Mouse (Mus musculus) lung, embryonic 14.5 days (tissue): ENCODE data around the gene Bmp6. TPM values are rescaled to one million over a fixed set of nuclear protein-coding genes. Genes with fewer than 3 reads are reported as not detected.
A peak's percentile ranks its signal among the peaks of the same experiment; 100 is the strongest.

Experiments used
- ATAC-seq: fragments of 200-750 bp; cut with Nextera tagmentation; 2 replicates; pipeline ENCODE4 v1.8.0; 2017; ENCODE audit warnings: mild to moderate bottlenecking, moderate TSS enrichment, moderate library complexity; ENCODE audit not compliant: insufficient read depth
- DNase-seq: peaks from one replicate; pipeline ENCODE4 v3.0.0-alpha.2; 2015
- H3K27ac ChIP-seq: fragments of 300-500 bp; sonication (generic); 2 replicates; pipeline ENCODE4 v1.5.1; 2014; ENCODE audit warnings: low read depth, mild to moderate bottlenecking, moderate library complexity
- H3K27me3 ChIP-seq: fragments of 300-500 bp; sonication (generic); 2 replicates; pipeline ENCODE4 v1.6.1; 2014; ENCODE audit warnings: low read length, control low read depth; ENCODE audit not compliant: insufficient read depth
- H3K36me3 ChIP-seq: fragments of 300-500 bp; sonication (generic); 2 replicates; pipeline ENCODE4 v1.6.1; 2014; ENCODE audit warnings: control low read depth; ENCODE audit not compliant: insufficient read depth
- H3K4me1 ChIP-seq: fragments of 300-500 bp; sonication (generic); 2 replicates; pipeline ENCODE4 v1.6.1; 2014; ENCODE audit warnings: antibody characterized with exemption, control low read depth; ENCODE audit not compliant: insufficient read depth
- H3K4me2 ChIP-seq: fragments of 300-500 bp; sonication (generic); 2 replicates; pipeline ENCODE4 v1.6.1; 2014; ENCODE audit warnings: mild to moderate bottlenecking
- H3K4me3 ChIP-seq: fragments of 300-500 bp; sonication (generic); 2 replicates; pipeline ENCODE4 v1.5.1; 2014; ENCODE audit warnings: low read depth, low read length
- H3K9ac ChIP-seq: fragments of 300-500 bp; sonication (generic); 2 replicates; pipeline ENCODE4 v1.6.1; 2014
- H3K9me3 ChIP-seq: fragments of 300-500 bp; sonication (generic); 2 replicates; pipeline ENCODE4 v1.6.1; 2016; ENCODE audit warnings: low read depth, low read length, control low read depth
- CTCF ChIP-seq: IDR thresholded peaks from 2 replicates; pipeline ENCODE4 v1.5.1; 2016; ENCODE audit warnings: antibody characterized with exemption, low read depth
- WGBS: fragments of 180-500 bp; shearing (Covaris S2); extraction: QIAGEN DNeasy Blood & Tissue Kit; methylation state at CpG from one replicate; pipeline ENCODE4 v1.1.7; 2014; 5-methylcytosine and 5-hydroxymethylcytosine counted together
- polyA plus RNA-seq: library from polyadenylated mRNA; unstranded; fragments of >200 nt; fragmentation: Nextera tagmentation; extraction: Ambion mirVana; gene quantifications from 2 replicates; pipeline ENCODE4 v1.2.1, GENCODE M21; 2014

Bmp6 gene
- polyA plus RNA-seq, 1 experiment from 2014 or later, result 1.1 TPM

DNA sequence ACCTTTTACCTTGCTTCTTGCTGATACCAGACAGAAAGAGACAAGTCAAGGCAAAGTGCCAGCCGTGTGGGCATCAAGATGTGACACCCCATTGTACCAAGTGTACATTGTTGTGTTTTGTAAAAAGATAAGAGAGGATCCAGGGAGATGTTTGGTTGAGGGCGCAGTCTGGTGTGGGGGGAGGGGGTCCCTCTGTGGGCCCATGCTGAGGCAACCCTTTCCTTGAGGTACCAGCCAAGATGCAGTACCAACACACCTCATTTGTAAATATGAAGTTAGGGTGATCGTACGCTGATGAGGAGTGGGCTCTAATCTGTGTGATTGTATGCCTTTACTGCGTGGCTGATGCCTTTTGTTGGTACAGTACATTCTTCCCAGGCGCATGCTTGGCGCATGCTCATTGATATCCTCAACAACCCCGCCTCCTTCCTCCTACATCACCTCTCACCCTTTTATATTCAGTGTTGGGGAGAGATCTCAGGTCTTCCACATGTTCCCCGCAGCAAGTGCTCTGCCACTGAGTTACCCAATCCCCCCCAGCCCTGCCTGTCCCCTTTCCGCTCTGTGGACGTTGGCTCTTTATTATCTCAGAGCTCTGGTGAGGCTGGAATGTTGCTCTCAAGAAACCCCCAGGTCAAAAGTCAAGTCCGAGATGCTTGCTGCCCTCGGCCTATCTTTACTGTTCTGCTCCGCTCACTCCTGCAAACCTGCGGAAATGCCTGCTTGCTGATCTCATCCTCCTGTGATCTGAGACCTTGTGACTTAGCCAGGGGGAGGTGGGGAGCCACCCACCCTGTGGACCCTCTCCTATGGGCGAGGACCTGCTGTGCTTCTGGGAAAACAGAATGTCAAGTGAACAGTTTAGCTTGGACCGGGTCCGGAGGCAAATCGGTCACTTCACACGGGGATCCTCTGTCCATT lies 105.4 kb downstream of the Bmp6 start:
- Histone ChIP-seq H3K9ac (no peak overlapping the region), H3K27me3 (no peaks in the 10 kb centered on the region), H3K4me2 (peak overlapping the region; percentile 23; the same call in 1 of the 2 replicates), H3K36me3 (no peaks in the 10 kb centered on the region), H3K27ac (no peak overlapping the region), H3K4me3 (no peak overlapping the region), H3K9me3 (no peaks in the 10 kb centered on the region), H3K4me1 (no peaks in the 10 kb centered on the region)
- ATAC-seq (0 out of 2 replicates have a peak, but pooled peaks have one; percentile 24), DNase-seq (peak; percentile 27)
- no peak for TF ChIP-seq CTCF
- WGBS, result 48% methylated on average over 20 of the region's 20 CpGs

DNA sequence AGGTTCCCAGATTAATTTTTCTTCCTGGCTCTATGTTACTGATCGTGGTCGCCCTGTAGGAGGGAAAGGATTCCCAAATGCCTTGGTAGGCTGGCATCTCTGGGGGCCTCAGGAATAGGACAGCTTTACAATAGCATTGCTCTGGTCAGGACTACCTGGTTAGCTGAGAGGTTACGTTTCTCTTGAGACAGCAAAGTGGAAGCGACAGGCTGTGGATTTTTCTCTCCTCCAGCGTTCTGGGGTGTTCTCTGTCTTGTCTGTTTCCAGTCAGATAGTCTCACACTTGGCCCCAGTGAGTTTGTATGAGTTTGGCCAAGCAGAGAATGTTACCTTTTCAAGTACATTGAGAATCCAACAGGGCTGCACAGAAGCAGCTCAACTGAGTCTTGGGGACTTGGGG lies 106.5 kb downstream of the Bmp6 start:
- H3K36me3 ChIP-seq, result no peaks in the 10 kb centered on the region
- no peak overlapping the region for H3K27ac ChIP-seq
- H3K9me3 ChIP-seq, result no peaks in the 10 kb centered on the region
- H3K4me1 ChIP-seq, result no peaks in the 10 kb centered on the region
- 80% methylated on average over 5 of the region's 5 CpGs for WGBS
- no peaks in the 10 kb centered on the region for H3K27me3 ChIP-seq
- H3K9ac ChIP-seq, result no peak overlapping the region
- no peak overlapping the region for H3K4me3 ChIP-seq
- no peak overlapping the region for H3K4me2 ChIP-seq
- ATAC-seq (no peak), DNase-seq (no peak)
- no peak for TF ChIP-seq CTCF

DNA sequence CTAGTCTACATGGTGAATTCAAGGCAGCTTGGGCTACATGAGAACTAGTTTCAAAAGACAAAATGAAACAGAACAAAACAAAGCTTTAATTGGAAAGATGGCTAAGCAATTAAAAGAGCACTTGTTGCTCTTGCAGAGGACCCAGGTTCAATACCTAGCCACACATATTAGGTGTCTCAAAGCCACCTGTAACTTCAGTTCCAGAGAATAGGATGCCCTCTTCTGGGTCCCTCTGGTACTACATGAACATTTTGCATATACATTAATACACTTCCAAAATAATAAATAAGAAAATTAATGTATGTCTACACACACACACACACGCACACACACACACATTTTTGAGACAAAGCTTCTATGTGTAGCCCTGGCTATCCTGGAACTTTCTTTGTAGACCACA lies 118.5 kb downstream of the Bmp6 start:
- Histone ChIP-seq H3K27ac (no peak overlapping the region), H3K36me3 (no peaks in the 10 kb centered on the region), H3K9me3 (no peaks in the 10 kb centered on the region), H3K9ac (no peak overlapping the region), H3K4me3 (no peak overlapping the region), H3K4me1 (no peaks in the 10 kb centered on the region), H3K4me2 (no peak overlapping the region), H3K27me3 (no peaks in the 10 kb centered on the region; the same call in 1 of the 2 replicates)
- TF ChIP-seq CTCF, result peak; percentile 25; the same call in 1 of the 2 replicates
- DNase-seq (peak; percentile 13), ATAC-seq (no peak)
- WGBS, result 69% methylated on average over 1 of the region's 1 CpGs

DNA sequence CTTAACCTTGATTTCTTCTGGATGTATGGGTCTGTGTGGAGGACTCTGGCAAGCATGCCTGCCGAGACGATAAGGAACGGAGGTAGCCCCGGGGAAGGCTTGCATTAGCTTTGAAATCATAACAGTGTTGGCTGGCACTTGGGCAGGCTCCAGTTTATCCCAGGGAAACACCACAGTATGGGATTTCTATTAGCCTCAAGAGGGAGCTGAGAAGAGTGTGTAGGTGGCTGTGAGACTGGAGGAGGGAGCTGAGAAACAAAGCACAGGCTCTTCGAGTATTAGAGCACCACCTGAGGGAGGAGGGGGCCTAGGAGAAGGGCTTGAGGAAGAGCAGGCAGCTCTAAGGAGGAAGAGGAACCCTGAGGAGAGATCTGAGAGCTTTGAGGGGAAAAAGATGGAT lies 126.0 kb downstream of the Bmp6 start:
- TF ChIP-seq CTCF, result no peak
- Histone ChIP-seq H3K4me2 (no peak overlapping the region), H3K4me1 (no peaks in the 10 kb centered on the region), H3K27me3 (no peaks in the 10 kb centered on the region), H3K9me3 (no peaks in the 10 kb centered on the region), H3K36me3 (no peaks in the 10 kb centered on the region), H3K27ac (no peak overlapping the region), H3K4me3 (no peak overlapping the region), H3K9ac (no peak overlapping the region)
- DNase-seq, result no peak
- ATAC-seq, result no peak
- 78% methylated on average over 5 of the region's 5 CpGs for WGBS

DNA sequence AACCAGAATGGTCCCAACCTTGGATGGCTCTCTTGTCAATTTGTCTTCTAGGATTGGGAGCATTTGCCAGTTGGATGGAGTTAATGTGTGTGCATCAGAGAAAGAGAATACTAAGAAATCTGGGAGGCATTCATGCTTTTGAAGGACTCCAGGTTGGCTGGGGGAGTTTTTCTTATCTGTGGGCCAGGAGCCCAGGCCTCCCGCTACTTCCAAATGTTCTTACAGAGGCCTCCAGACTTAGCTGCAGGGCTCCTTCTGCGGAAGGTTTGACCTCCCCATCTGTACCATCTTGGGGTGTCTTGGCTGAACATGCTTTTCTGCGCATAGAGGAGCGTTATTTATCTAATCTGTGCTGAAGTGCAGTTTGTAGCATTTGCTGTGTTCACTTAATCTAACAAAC lies 127.7 kb downstream of the Bmp6 start:
- TF ChIP-seq CTCF, result no peak
- H3K27me3 ChIP-seq, result no peaks in the 10 kb centered on the region
- no peaks in the 10 kb centered on the region for H3K36me3 ChIP-seq
- 66% methylated on average over 4 of the region's 4 CpGs for WGBS
- H3K27ac ChIP-seq, result no peak overlapping the region
- no peak overlapping the region for H3K4me3 ChIP-seq
- no peak overlapping the region for H3K9ac ChIP-seq
- no peaks in the 10 kb centered on the region for H3K9me3 ChIP-seq
- no peak overlapping the region for H3K4me2 ChIP-seq
- no peak for ATAC-seq
- no peaks in the 10 kb centered on the region for H3K4me1 ChIP-seq
- no peak for DNase-seq

DNA sequence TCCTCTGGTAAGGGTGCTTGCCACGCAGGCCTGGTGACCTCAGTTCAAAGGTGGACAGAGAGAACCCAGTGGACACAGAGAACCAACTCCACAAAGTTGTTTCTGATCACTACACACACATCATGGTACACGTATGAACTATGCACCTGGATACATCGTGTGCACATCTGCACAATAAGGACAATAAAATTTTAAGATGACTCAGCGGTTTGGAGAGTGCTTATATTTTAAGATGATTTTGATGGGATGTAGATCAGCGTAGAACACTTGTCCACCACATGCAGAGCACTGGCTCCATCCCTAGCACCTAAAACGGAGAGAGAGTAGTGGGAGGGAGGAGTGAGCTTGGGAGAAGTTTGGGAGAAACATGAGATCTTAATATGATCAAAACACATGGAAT lies 128.6 kb downstream of the Bmp6 start:
- no peak for DNase-seq
- Histone ChIP-seq H3K4me1 (no peaks in the 10 kb centered on the region), H3K9me3 (no peaks in the 10 kb centered on the region), H3K27ac (no peak overlapping the region), H3K36me3 (no peaks in the 10 kb centered on the region), H3K9ac (no peak overlapping the region), H3K4me2 (no peak overlapping the region), H3K4me3 (no peak overlapping the region), H3K27me3 (no peaks in the 10 kb centered on the region)
- no peak for ATAC-seq
- TF ChIP-seq CTCF, result no peak
- 85% methylated on average over 6 of the region's 6 CpGs for WGBS

DNA sequence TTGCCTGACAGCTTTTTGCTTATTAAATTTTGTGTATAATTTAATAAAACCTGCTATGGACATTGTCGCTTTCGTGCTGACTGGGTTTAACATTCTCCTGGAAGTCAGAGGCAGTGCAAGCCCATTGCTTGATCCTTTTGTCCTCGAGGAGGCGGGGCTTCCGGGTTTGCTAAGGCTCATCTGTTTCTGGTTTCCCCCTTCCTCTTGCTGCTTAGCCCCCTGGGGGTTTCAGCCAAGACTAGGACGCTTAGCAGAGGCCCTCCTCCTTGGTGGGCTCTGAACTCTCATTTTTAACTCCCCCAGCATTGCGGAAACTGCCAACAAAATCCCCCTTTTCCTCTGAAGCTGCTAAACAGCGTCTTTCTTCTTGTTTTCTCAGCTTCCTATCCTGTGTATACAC lies 132.0 kb downstream of the Bmp6 start:
- H3K9me3 ChIP-seq, result no peaks in the 10 kb centered on the region
- H3K27ac ChIP-seq, result no peak overlapping the region
- no peak overlapping the region for H3K4me3 ChIP-seq
- WGBS, result 38% methylated on average over 8 of the region's 8 CpGs
- no peaks in the 10 kb centered on the region for H3K27me3 ChIP-seq
- H3K4me1 ChIP-seq, result no peaks in the 10 kb centered on the region
- no peaks in the 10 kb centered on the region for H3K36me3 ChIP-seq
- peak; percentile 12 for DNase-seq
- ATAC-seq, result no peak
- no peak overlapping the region for H3K4me2 ChIP-seq
- no peak overlapping the region for H3K9ac ChIP-seq
- no peak for TF ChIP-seq CTCF
